ENCODE assay signal across 14 mouse cellular contexts in genomic region chr14:117203960-117204359, GRCm38 (mm10).
"Had no signal": no experiment of that assay in that cellular context is flagged by ENCODE, and none has a peak within 500 bp of the region (broad histone marks: within the 10 kb centered on the region; RNA-seq: fewer than 3 reads in every experiment).

No protein-coding gene starts in this region.

- ATAC-seq: liver, postnatal 0 days; lung, postnatal 0 days; midbrain, embryonic 13.5 days; midbrain, embryonic 15.5 days had no signal

- DNase-seq: liver, postnatal 0 days; lung, adult 2 months; lung, postnatal 14 days; lung, postnatal 36 days; retina, postnatal 1 day; right cerebral cortex, adult 18-20 months; right cerebral cortex, postnatal 25 days; right cerebral cortex, postnatal 4 days; thymus, adult 2 months; thymus, postnatal 25 days; thymus, postnatal 4 days had no signal
